Mouse (Mus musculus) ES-E14 (cell line): Measurements from ENCODE around the gene Pm20d1. TPM values are rescaled to one million over a fixed set of nuclear protein-coding genes. Genes with fewer than 3 reads are reported as not detected.

Experiments used
- DNase-seq: peaks from one replicate; pipeline ENCODE4 v3.0.0-alpha.2; 2013; ENCODE audit warnings: low read depth, low spot score
- H3K27ac ChIP-seq: 2 replicates; pipeline ENCODE4 v1.5.1; 2012; ENCODE audit warnings: low read depth, mild to moderate bottlenecking, low read length, moderate library complexity, mixed read lengths; ENCODE audit not compliant: poor library complexity, insufficient read depth, severe bottlenecking
- H3K36me3 ChIP-seq: 2 replicates; pipeline ENCODE4 v1.6.1; 2012; ENCODE audit warnings: mild to moderate bottlenecking, low read length, moderate library complexity, mixed read lengths; ENCODE audit not compliant: control insufficient read depth, poor library complexity, insufficient read depth, severe bottlenecking
- H3K4me1 ChIP-seq, 2 experiments: fragments of 150-350 bp in 1 of 2; sonication (generic) in 1 of 2; 2 replicates each; pipeline ENCODE4 v1.6.1; 2012; ENCODE audit warnings: low read length in 2 of 2, mild to moderate bottlenecking in 1 of 2, mixed read lengths in 1 of 2; ENCODE audit not compliant: control insufficient read depth in 2 of 2, insufficient read depth in 2 of 2, poor library complexity in 1 of 2
- H3K4me3 ChIP-seq, 2 experiments: fragments of 150-350 bp in 1 of 2; sonication (generic) in 1 of 2; 2 replicates each; pipeline ENCODE4 v1.5.1; 2012; ENCODE audit warnings: low read length in 2 of 2, low read depth in 1 of 2, mild to moderate bottlenecking in 1 of 2, mixed read lengths in 1 of 2; ENCODE audit not compliant: insufficient read depth in 1 of 2, poor library complexity in 1 of 2, severe bottlenecking in 1 of 2
- H3K9ac ChIP-seq: 2 replicates; pipeline ENCODE4 v1.6.1; 2012; ENCODE audit warnings: low read depth, mild to moderate bottlenecking, low read length, mixed read lengths; ENCODE audit not compliant: poor library complexity, insufficient read depth, severe bottlenecking
- H3K9me3 ChIP-seq: fragments of 150-350 bp; sonication (generic); 2 replicates; pipeline ENCODE4 v1.6.1; 2012; ENCODE audit warnings: low read depth, mild to moderate bottlenecking, low read length; ENCODE audit not compliant: control insufficient read depth, insufficient read depth
- CHD2 ChIP-seq: IDR thresholded peaks from 2 replicates; pipeline ENCODE4 v1.6.1; 2014; ENCODE audit warnings: mild to moderate bottlenecking, low read depth, low read length, inconsistent platforms
- HCFC1 ChIP-seq: IDR thresholded peaks from 2 replicates; pipeline ENCODE4 v1.6.1; 2012; ENCODE audit warnings: low read length, inconsistent platforms, borderline replicate concordance; ENCODE audit not compliant: insufficient read depth
- MAFK ChIP-seq: IDR thresholded peaks from 2 replicates; pipeline ENCODE4 v1.6.1; 2014; ENCODE audit warnings: mild to moderate bottlenecking, low read depth, low read length, inconsistent platforms; ENCODE audit not compliant: insufficient read depth
- ZC3H11A ChIP-seq: IDR thresholded peaks from 2 replicates; pipeline ENCODE4 v1.6.1; 2012; ENCODE audit warnings: low read depth, mild to moderate bottlenecking, inconsistent platforms, low read length, borderline replicate concordance
- ZNF384 ChIP-seq: IDR thresholded peaks from 2 replicates; pipeline ENCODE4 v1.6.1; 2012; ENCODE audit warnings: low read depth, low read length, inconsistent platforms
- in situ Hi-C, 2 experiments: fragments of 600-800 bp; cut with MboI; formaldehyde crosslinking; loops; one replicate each; pipeline ENCODE4 v1.15.1; 2025; ENCODE audit warnings: low sequenced_read_pairs in 2 of 2, inconsistent platforms in 1 of 2; ENCODE audit not compliant: unreplicated experiment in 2 of 2
- total RNA-seq: library from RNA; depleted of rRNA; stranded (reverse); fragments of 300-350 nt; gene quantifications from 2 replicates; pipeline ENCODE4 v1.2.3, GENCODE M21; 2012

Pm20d1 gene
- total RNA-seq, 1 experiment, result 2.0 TPM

DNA sequence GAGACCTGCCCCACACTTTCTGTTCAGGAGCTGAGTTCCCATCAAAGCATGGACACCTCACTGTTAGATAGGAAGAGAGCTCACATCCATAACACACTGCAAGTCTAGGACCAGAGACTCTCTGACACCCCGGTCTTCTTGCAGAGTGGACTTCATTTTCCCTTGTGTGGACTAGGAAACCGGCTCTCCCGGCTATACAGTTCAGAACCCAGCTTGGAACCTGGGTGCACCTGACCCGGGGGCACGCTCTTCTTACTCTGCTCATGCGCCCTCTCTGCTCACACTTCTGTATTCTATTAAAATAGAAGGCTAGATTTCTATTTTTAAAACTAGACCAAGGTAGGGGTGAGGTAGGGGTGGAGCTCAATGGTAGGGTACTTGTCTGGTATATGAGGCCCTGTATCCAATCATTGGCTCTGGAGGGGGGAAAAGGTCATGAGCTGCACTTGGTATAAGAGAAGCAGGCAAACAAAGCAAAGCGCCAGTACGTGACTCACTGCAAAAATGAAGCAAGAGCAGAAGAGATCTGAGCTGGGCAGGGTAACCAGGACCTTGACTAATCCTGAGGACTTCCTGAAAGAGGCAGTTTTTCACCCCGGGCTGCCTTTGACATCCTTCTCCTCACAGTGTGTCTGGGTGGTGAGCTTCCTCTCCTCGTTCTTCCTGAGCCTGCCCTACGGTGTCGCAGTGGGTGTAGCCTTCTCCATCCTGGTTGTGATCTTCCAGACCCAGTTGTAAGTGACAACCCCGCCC, 35.9 kb upstream of the Pm20d1 start:
- no peak overlapping the region for H3K4me3 ChIP-seq
- no peak for DNase-seq
- in situ Hi-C loops, result no loop called here

GRCm38 (mm10) chr1:131763683-131764082, 33.5 kb upstream of the Pm20d1 start:
- no peak for DNase-seq
- TF ChIP-seq HCFC1, result no peak
- no peak for TF ChIP-seq ZC3H11A
- TF ChIP-seq CHD2, result no peak
- TF ChIP-seq MAFK, result no peak
- no peak for TF ChIP-seq ZNF384
- H3K4me1 ChIP-seq, result peaks cover 0 to 3% of the 10 kb centered on the region in 2 experiments; a peak in 1 of 4 replicates
- H3K4me3 ChIP-seq, result no peak overlapping the region
- no peak overlapping the region for H3K27ac ChIP-seq
- H3K9ac ChIP-seq, result no peak overlapping the region
- in situ Hi-C loops, result no loop called here
- H3K36me3 ChIP-seq, result no peaks in the 10 kb centered on the region
- H3K9me3 ChIP-seq, result no peaks in the 10 kb centered on the region

More for the DNA sequence above, 35.9 kb upstream of the Pm20d1 start:
- no peak for TF ChIP-seq ZNF384
- no peak for TF ChIP-seq ZC3H11A
- TF ChIP-seq HCFC1, result no peak
- no peak for TF ChIP-seq MAFK
- TF ChIP-seq CHD2, result no peak
- no peak overlapping the region for H3K9ac ChIP-seq
- no peaks in the 10 kb centered on the region for H3K36me3 ChIP-seq
- no peak overlapping the region for H3K27ac ChIP-seq
- peaks cover 0 to 3% of the 10 kb centered on the region in 2 experiments; a peak in 1 of 4 replicates for H3K4me1 ChIP-seq
- H3K9me3 ChIP-seq, result no peaks in the 10 kb centered on the region

DNA sequence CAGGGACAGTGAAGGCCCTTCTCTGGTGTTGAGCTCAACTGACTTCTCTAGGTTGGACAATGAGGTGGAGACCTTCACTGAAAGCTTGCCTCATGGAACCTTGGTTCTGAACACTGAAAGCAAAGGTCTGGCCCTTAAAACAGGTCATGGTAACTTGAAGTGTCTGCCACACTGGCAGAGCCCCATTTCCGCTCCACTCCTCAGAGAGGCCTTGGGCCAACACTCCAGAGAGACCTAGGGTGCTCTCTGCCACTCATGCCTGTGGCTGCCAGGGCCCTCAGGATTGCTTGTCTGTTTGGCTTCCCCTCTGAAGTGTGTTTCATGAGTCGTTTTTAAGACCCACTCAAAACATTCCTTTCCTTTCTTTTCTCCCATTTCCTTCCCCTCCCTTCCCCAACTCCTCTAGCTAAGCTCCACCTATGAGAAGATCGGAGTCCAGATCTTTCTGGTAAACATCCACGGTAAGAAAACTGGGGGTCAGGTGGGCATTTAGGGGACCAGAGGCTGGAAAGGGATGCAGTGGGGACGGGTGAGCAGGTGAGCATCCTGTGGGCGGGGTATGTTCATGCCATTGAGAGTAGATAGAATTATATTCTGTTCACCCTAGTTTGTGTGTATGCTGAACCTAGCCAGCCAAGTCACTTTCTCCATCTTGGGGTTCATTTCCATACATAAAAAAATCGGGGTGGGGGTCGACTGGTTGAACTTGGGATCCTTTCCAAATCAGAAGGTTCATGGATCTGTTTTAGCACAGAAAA, 32.4 kb upstream of the Pm20d1 start:
- no peaks in the 10 kb centered on the region for H3K36me3 ChIP-seq
- in situ Hi-C loops, result no loop called here
- no peak overlapping the region for H3K27ac ChIP-seq
- H3K4me1 ChIP-seq, result peaks cover 0 to 3% of the 10 kb centered on the region in 2 experiments; a peak in 1 of 4 replicates
- no peak overlapping the region for H3K4me3 ChIP-seq
- H3K9ac ChIP-seq, result no peak overlapping the region
- no peak for TF ChIP-seq HCFC1
- no peaks in the 10 kb centered on the region for H3K9me3 ChIP-seq
- DNase-seq, result no peak

DNA sequence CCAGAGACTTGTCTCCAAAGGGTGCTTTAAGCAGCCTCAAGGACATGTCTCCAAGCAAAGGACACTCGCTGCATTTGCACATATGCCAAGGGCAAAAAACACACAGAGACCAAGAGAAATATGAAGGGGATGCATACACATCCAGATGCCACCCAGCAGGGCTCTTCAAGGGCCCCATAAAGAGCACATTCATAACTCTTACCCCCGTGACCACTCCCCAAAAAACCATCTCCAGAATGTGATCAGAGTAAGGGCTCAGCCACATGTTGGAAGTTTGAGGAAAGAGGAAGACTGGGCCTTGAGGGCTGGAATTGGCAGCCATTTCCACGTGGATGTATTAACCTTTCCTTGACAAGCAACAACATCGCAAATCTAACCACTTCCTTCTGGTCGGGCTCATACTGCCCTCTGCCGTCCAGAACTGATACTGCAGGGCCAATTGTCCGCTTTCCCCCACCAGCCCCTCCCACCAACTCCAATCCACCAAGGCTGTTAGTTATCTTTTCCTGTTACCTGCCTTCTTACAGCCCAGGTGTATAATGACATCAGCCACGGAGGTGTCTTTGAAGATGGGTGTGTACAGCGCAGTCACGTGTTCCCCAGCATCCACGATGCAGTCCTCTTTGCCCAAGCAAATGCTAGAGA, 31.7 kb upstream of the Pm20d1 start:
- no peaks in the 10 kb centered on the region for H3K36me3 ChIP-seq
- no peak overlapping the region for H3K4me3 ChIP-seq
- TF ChIP-seq HCFC1 (no peak), ZC3H11A (peak; percentile 96; the same call in 1 of the 2 replicates), ZNF384 (0 out of 2 replicates have a peak, but pooled peaks have one; percentile 34)
- in situ Hi-C loops, result no loop called here
- no peak overlapping the region for H3K27ac ChIP-seq
- H3K9ac ChIP-seq, result no peak overlapping the region
- H3K9me3 ChIP-seq, result no peaks in the 10 kb centered on the region
- peak; percentile 77 for DNase-seq
- peaks cover 0 to 3% of the 10 kb centered on the region in 2 experiments; a peak in 1 of 4 replicates for H3K4me1 ChIP-seq
